Mouse (Mus musculus): ENCODE data around the gene Adam33. TPM values are rescaled to one million over a fixed set of nuclear protein-coding genes. Genes with fewer than 3 reads are reported as not detected.
A peak's percentile ranks its signal among the peaks of the same experiment; 100 is the strongest.

Adam33 gene
- total and polyA plus RNA-seq, 2 experiments from 2014 or later, result 0.85 to 3.1 TPM

- H3K27me3 ChIP-seq (ENCODE audit: insufficient read depth, low read length), result peaks cover 29% of the 10 kb centered on the region
- ATAC-seq (no peak), DNase-seq (no peak)
- peaks cover under 1% of the 10 kb centered on the region; the same call in 1 of the 2 replicates for H3K4me1 ChIP-seq (ENCODE audit: insufficient read depth)
- no peak overlapping the region for H3K4me2 ChIP-seq (ENCODE audit: low read depth)
- no peak overlapping the region for H3K27ac ChIP-seq (ENCODE audit: low read depth, low read length)
- no peaks in the 10 kb centered on the region for H3K9me3 ChIP-seq (ENCODE audit: low read length)
- 21% methylated on average over 1 of the region's 1 CpGs for WGBS
- H3K36me3 ChIP-seq (ENCODE audit: insufficient read depth), result no peaks in the 10 kb centered on the region
- no peak for TF ChIP-seq CTCF (IDR thresholded peaks at IDR 0.05; ENCODE audit: low read depth)
- no peak overlapping the region for H3K9ac ChIP-seq
- H3K4me3 ChIP-seq (ENCODE audit: low read depth, low read length), result no peak overlapping the region
Measured at GRCm38 (mm10) chr2:131059377-131059776, 4.2 kb downstream of the Adam33 start.

DNA sequence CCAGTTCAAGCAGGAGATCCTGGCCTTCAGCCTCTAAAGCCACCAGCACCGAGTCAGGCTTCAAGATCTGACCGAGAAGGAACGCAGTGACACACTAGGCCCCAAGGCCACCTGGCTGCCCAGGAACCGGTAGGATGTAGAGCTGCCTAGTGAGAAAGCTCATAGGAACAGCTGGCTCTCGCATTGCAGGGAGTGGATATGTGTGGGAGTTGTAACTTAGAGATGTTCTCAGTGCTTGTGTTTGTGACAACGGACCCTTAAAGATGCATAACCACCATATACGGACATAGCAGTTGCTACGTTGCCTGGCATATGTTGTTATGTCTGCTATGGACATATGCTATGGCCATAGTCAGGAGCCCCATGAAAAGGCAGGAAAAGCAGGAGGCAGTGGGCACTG lies 4.9 kb downstream of the Adam33 start:
- Histone ChIP-seq H3K36me3 (ENCODE audit: insufficient read depth) (no peaks in the 10 kb centered on the region), H3K9me3 (ENCODE audit: low read length) (no peaks in the 10 kb centered on the region), H3K9ac (no peak overlapping the region), H3K4me1 (ENCODE audit: insufficient read depth) (peaks cover 6% of the 10 kb centered on the region; the same call in 1 of the 2 replicates), H3K27me3 (ENCODE audit: insufficient read depth, low read length) (peaks cover 35% of the 10 kb centered on the region), H3K4me2 (ENCODE audit: low read depth) (no peak overlapping the region), H3K27ac (ENCODE audit: low read depth, low read length) (no peak overlapping the region), H3K4me3 (ENCODE audit: low read depth, low read length) (no peak overlapping the region)
- no peak for TF ChIP-seq CTCF (IDR thresholded peaks at IDR 0.05; ENCODE audit: low read depth)
- WGBS, result 93% methylated on average over 8 of the region's 8 CpGs
- ATAC-seq, result no peak
- no peak for DNase-seq

GRCm38 (mm10) chr2:131056191-131056590 lies 7.4 kb downstream of the Adam33 start:
- DNase-seq, result no peak
- 2% methylated on average over 10 of the region's 10 CpGs for WGBS
- no peak overlapping the region for H3K27ac ChIP-seq (ENCODE audit: low read depth, low read length)
- peaks cover 44% of the 10 kb centered on the region for H3K27me3 ChIP-seq (ENCODE audit: insufficient read depth, low read length)
- H3K4me3 ChIP-seq (ENCODE audit: low read depth, low read length), result no peak overlapping the region
- TF ChIP-seq CTCF (IDR thresholded peaks at IDR 0.05; ENCODE audit: low read depth), result peak; percentile 72
- no peaks in the 10 kb centered on the region for H3K36me3 ChIP-seq (ENCODE audit: insufficient read depth)
- H3K9me3 ChIP-seq (ENCODE audit: low read length), result no peaks in the 10 kb centered on the region
- H3K4me2 ChIP-seq (ENCODE audit: low read depth), result no peak overlapping the region
- H3K9ac ChIP-seq, result no peak overlapping the region
- peaks cover 6% of the 10 kb centered on the region; the same call in 1 of the 2 replicates for H3K4me1 ChIP-seq (ENCODE audit: insufficient read depth)
- peak; percentile 61; the same call in 1 of the 2 replicates for ATAC-seq

DNA sequence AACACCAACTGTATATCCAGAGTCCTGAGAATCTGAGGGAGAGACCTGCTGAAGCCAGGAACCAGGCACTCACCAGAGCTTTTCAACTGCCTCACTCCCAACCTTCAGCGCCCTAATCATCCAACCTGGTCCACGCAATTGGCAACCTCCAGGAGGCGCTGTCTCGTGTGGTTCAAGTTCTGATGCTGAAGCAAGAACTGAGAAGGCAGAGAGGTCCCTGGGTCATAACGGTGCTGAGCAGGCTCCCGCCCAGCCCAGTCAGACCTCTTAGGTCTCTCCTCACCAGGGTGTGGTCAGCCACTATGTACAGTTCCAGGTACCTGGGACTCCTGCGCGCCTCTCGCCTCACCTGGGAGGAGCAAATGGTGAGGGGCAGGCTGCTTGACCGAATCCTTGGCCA lies 8.0 kb downstream of the Adam33 start:
- no peak overlapping the region for H3K4me3 ChIP-seq (ENCODE audit: low read depth, low read length)
- peak; percentile 43 for ATAC-seq

DNA sequence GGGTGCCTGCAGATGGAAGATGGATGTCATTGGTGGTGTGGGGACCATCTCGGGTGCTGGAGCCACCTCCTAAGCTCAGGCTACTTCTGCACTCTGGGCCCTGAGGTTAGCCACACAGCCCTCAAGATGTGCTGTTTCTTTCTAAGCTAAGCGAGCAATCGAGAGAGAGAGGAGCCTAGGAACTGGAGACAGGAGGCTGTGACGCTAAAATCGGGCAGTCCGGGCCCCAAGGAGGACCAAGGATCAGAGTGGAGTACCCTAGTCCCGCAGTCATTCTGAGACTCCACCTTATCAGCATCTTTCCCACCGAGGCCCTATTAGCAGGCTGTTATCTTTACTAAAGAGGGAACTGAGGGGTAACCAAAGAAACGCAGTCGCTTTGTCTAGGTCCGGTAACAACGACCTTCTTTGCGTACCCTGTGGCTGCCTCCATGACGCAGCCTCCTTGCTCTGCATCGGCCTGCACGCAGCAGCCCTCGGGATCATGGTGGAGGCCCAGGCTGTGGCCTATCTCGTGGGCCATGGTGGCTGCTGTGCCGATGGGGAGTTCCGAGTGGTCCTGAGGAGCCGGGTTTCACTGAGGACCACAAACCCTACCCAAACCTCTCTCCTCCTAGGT lies 8.9 kb downstream of the Adam33 start:
- Histone ChIP-seq H3K9me3 (ENCODE audit: low read length) (no peaks in the 10 kb centered on the region), H3K4me2 (ENCODE audit: low read depth) (peak overlapping the region; percentile 46), H3K4me1 (ENCODE audit: insufficient read depth) (peaks cover 6% of the 10 kb centered on the region; the same call in 1 of the 2 replicates), H3K27ac (ENCODE audit: low read depth, low read length) (no peak overlapping the region), H3K4me3 (ENCODE audit: low read depth, low read length) (peak overlapping the region; percentile 30), H3K27me3 (ENCODE audit: insufficient read depth, low read length) (peaks cover 44% of the 10 kb centered on the region), H3K9ac (peak overlapping the region; percentile 31), H3K36me3 (ENCODE audit: insufficient read depth) (no peaks in the 10 kb centered on the region)
- ATAC-seq (peak; percentile 30; the same call in 1 of the 2 replicates), DNase-seq (no peak)
- WGBS, result 2% methylated on average over 21 of the region's 21 CpGs
- TF ChIP-seq CTCF (IDR thresholded peaks at IDR 0.05; ENCODE audit: low read depth), result no peak

More for the DNA sequence above, 8.0 kb downstream of the Adam33 start:
- Histone ChIP-seq H3K27ac (ENCODE audit: low read depth, low read length) (no peak overlapping the region), H3K4me1 (ENCODE audit: insufficient read depth) (peaks cover 6% of the 10 kb centered on the region; the same call in 1 of the 2 replicates), H3K27me3 (ENCODE audit: insufficient read depth, low read length) (peaks cover 44% of the 10 kb centered on the region), H3K9me3 (ENCODE audit: low read length) (no peaks in the 10 kb centered on the region), H3K4me2 (ENCODE audit: low read depth) (no peak overlapping the region), H3K9ac (no peak overlapping the region), H3K36me3 (ENCODE audit: insufficient read depth) (no peaks in the 10 kb centered on the region)
- TF ChIP-seq CTCF (IDR thresholded peaks at IDR 0.05; ENCODE audit: low read depth), result peak; percentile 74
- WGBS, result 5% methylated on average over 10 of the region's 10 CpGs
- DNase-seq, result peak; percentile 53

- peak overlapping the region; percentile 31; the same call in 1 of the 2 replicates for H3K9ac ChIP-seq
- no peak for DNase-seq
Measured at GRCm38 (mm10) chr2:131053851-131054645, 9.6 kb downstream of the Adam33 start.

More at GRCm38 (mm10) chr2:131053851-131054645, 9.6 kb downstream of the Adam33 start:
- no peaks in the 10 kb centered on the region for H3K36me3 ChIP-seq (ENCODE audit: insufficient read depth)
- peaks cover 44% of the 10 kb centered on the region for H3K27me3 ChIP-seq (ENCODE audit: insufficient read depth, low read length)
- peak; percentile 14 for ATAC-seq
- H3K9me3 ChIP-seq (ENCODE audit: low read length), result no peaks in the 10 kb centered on the region
- H3K27ac ChIP-seq (ENCODE audit: low read depth, low read length), result no peak overlapping the region
- H3K4me3 ChIP-seq (ENCODE audit: low read depth, low read length), result peak overlapping the region; percentile 30
- peak overlapping the region; percentile 46 for H3K4me2 ChIP-seq (ENCODE audit: low read depth)
- no peak for TF ChIP-seq CTCF (IDR thresholded peaks at IDR 0.05; ENCODE audit: low read depth)
- H3K4me1 ChIP-seq (ENCODE audit: insufficient read depth), result peaks cover 6% of the 10 kb centered on the region; the same call in 1 of the 2 replicates
- 3% methylated on average over 45 of the region's 45 CpGs for WGBS

All from forebrain, postnatal 0 days (tissue).